Mouse (Mus musculus): ENCODE data around the gene Usp3. TPM values are rescaled to one million over a fixed set of nuclear protein-coding genes. Genes with fewer than 3 reads are reported as not detected.
A peak's percentile ranks its signal among the peaks of the same experiment; 100 is the strongest.

Usp3 gene
- polyA plus RNA-seq, 1 experiment from 2014 or later, result 106 TPM

DNA sequence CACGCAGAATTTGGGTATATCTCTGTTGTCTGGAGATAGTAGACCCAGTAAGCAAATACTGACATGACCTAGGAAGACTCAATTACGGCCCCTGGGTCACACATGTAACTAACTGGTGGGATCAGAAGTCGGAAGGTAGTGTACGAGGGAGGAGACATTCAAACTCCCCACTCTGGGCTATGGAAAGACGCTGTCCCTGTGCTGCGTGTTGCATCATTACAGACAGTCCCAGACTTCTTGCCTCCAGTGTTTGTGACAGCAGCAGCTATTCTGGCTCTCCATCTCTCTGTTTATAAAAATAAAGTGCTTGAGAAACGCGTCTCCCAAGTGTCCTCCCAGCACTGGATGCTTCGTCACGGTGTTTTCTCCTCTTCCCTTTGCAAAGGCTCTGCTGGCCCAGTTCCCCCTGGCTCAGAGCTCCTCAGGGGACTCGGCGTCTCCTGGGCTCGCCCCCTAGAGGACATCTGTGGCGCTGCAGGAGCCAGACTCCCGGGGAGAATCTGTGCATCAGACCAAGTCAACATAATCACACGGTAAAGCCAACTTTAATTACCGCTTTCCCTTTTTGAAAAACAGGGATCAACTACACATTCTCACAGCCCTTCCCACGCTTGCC is 18.6 kb upstream of the Usp3 start:
- Histone ChIP-seq H3K36me3 (replicated peaks; ENCODE audit: control insufficient read depth, insufficient read depth, low read depth, low read length) (no peaks in the 10 kb centered on the region), H3K9ac (replicated peaks; ENCODE audit: low read length) (no peak overlapping the region), H3K9me3 (replicated peaks; ENCODE audit: control insufficient read depth, low read length) (no peaks in the 10 kb centered on the region), H3K27me3 (ENCODE audit: control insufficient read depth, insufficient read depth, low read length) (no peaks in the 10 kb centered on the region), H3K4me1 (ENCODE audit: control insufficient read depth, insufficient read depth, low read length) (no peaks in the 10 kb centered on the region), H3K27ac (replicated peaks; ENCODE audit: low read depth, low read length) (no peak overlapping the region), H3K4me3 (ENCODE audit: low read depth, low read length) (no peak overlapping the region), H3K4me2 (ENCODE audit: low read depth, low read length) (no peak overlapping the region)
- 17% methylated on average over 18 of the region's 18 CpGs for WGBS
- ATAC-seq (replicated peaks; ENCODE audit: insufficient number of reproducible peaks, low FRiP score, low TSS enrichment, low read depth), result peak; percentile 62; the same call in 1 of the 2 replicates
- peak; percentile 91 for DNase-seq (ENCODE audit: low spot score)

GRCm38 (mm10) chr9:66608817-66609345 is 15.9 kb upstream of the Usp3 start:
- 80% methylated on average over 5 of the region's 5 CpGs for WGBS
- Histone ChIP-seq H3K27me3 (ENCODE audit: control insufficient read depth, insufficient read depth, low read length) (no peaks in the 10 kb centered on the region), H3K4me1 (ENCODE audit: control insufficient read depth, insufficient read depth, low read length) (peaks cover 2% of the 10 kb centered on the region; the same call in 1 of the 2 replicates), H3K36me3 (replicated peaks; ENCODE audit: control insufficient read depth, insufficient read depth, low read depth, low read length) (no peaks in the 10 kb centered on the region), H3K27ac (replicated peaks; ENCODE audit: low read depth, low read length) (no peak overlapping the region), H3K9ac (replicated peaks; ENCODE audit: low read length) (no peak overlapping the region), H3K4me2 (ENCODE audit: low read depth, low read length) (no peak overlapping the region), H3K4me3 (ENCODE audit: low read depth, low read length) (no peak overlapping the region), H3K9me3 (replicated peaks; ENCODE audit: control insufficient read depth, low read length) (no peaks in the 10 kb centered on the region)
- no peak for DNase-seq (ENCODE audit: low spot score)
- ATAC-seq (replicated peaks; ENCODE audit: insufficient number of reproducible peaks, low FRiP score, low TSS enrichment, low read depth), result no peak

DNA sequence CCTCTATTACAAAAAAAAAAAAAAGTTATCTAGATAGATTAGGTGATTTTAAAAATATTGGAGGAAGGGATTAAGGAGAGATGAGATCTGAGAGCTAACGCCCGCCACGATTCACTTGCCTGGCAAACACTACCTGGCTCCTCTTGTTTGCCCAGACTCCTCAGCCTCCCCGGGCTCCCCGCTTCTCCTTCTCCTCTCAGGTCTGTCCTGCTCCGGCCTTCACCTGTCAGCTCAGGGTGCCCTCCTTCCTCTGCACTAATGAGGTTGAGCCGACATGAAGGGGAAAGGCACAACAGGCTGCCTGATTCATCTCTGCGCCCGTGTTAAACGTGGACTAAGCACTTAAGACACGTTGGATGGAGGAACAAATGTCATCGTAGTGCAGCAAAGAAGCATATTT is 13.9 kb upstream of the Usp3 start:
- WGBS, result 69% methylated on average over 12 of the region's 12 CpGs
- Histone ChIP-seq H3K4me3 (ENCODE audit: low read depth, low read length) (no peak overlapping the region), H3K27me3 (ENCODE audit: control insufficient read depth, insufficient read depth, low read length) (no peaks in the 10 kb centered on the region), H3K9ac (replicated peaks; ENCODE audit: low read length) (no peak overlapping the region), H3K36me3 (replicated peaks; ENCODE audit: control insufficient read depth, insufficient read depth, low read depth, low read length) (no peaks in the 10 kb centered on the region), H3K4me1 (ENCODE audit: control insufficient read depth, insufficient read depth, low read length) (peaks cover 2% of the 10 kb centered on the region; the same call in 1 of the 2 replicates), H3K4me2 (ENCODE audit: low read depth, low read length) (no peak overlapping the region), H3K27ac (replicated peaks; ENCODE audit: low read depth, low read length) (no peak overlapping the region), H3K9me3 (replicated peaks; ENCODE audit: control insufficient read depth, low read length) (no peaks in the 10 kb centered on the region)
- DNase-seq (ENCODE audit: low spot score) (no peak), ATAC-seq (replicated peaks; ENCODE audit: insufficient number of reproducible peaks, low FRiP score, low TSS enrichment, low read depth) (no peak)

DNA sequence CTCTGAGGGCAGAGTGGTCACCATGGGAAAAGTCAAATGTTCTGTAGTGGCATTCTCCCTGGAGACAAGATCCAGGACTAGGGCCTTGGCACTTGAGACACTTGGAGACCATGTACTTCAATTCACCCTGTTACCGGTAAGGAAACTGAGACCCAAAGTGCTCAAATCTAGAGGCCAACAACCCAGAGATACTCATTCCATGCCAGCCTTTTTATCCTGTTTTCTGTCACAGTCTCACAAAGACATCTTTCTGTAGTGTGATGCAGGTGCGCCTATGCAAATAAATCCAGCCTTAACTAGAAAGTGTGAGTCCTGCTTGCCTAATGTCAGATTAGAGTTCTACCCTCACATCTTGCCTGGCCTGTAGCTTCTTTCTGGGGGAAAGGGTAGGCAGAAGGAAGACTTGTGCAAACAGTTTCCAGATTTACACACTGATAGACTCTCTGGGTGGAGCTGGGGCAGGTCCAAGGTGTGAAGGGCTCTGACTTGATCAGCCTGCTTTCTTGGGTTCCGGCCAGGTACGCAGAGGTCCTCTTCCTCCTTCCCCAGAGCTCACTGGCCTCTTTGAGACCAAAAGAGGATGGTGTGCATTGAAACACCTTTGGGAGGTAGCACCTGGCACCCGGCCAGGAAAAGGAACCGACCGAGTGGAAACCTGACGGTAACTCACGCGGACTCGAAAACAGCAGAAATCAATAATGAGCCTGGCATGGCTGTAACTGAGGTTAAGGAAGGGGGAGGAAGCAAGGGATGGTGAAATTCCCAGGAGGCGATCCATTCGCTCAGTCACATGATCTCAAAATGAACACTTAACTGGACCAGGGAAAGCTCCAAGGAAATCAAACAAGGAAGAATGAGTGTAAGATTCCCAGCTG is 13.2 kb upstream of the Usp3 start:
- H3K4me2 ChIP-seq (ENCODE audit: low read depth, low read length), result no peak overlapping the region
- H3K4me3 ChIP-seq (ENCODE audit: low read depth, low read length), result no peak overlapping the region
- no peaks in the 10 kb centered on the region for H3K27me3 ChIP-seq (ENCODE audit: control insufficient read depth, insufficient read depth, low read length)
- H3K9ac ChIP-seq (replicated peaks; ENCODE audit: low read length), result no peak overlapping the region
- peaks cover 2% of the 10 kb centered on the region; the same call in 1 of the 2 replicates for H3K4me1 ChIP-seq (ENCODE audit: control insufficient read depth, insufficient read depth, low read length)
- ATAC-seq (replicated peaks; ENCODE audit: insufficient number of reproducible peaks, low FRiP score, low TSS enrichment, low read depth) (no peak), DNase-seq (ENCODE audit: low spot score) (no peak)
- WGBS, result 76% methylated on average over 13 of the region's 13 CpGs
- no peak overlapping the region for H3K27ac ChIP-seq (replicated peaks; ENCODE audit: low read depth, low read length)
- H3K36me3 ChIP-seq (replicated peaks; ENCODE audit: control insufficient read depth, insufficient read depth, low read depth, low read length), result no peaks in the 10 kb centered on the region
- H3K9me3 ChIP-seq (replicated peaks; ENCODE audit: control insufficient read depth, low read length), result no peaks in the 10 kb centered on the region

- no peaks in the 10 kb centered on the region for H3K9me3 ChIP-seq (replicated peaks; ENCODE audit: control insufficient read depth, low read length)
- ATAC-seq (replicated peaks; ENCODE audit: insufficient number of reproducible peaks, low FRiP score, low TSS enrichment, low read depth), result no peak
- WGBS, result 83% methylated on average over 8 of the region's 8 CpGs
- H3K4me2 ChIP-seq (ENCODE audit: low read depth, low read length), result no peak overlapping the region
- peaks cover 2% of the 10 kb centered on the region; the same call in 1 of the 2 replicates for H3K4me1 ChIP-seq (ENCODE audit: control insufficient read depth, insufficient read depth, low read length)
- H3K27ac ChIP-seq (replicated peaks; ENCODE audit: low read depth, low read length), result no peak overlapping the region
- no peak for DNase-seq (ENCODE audit: low spot score)
- no peak overlapping the region for H3K4me3 ChIP-seq (ENCODE audit: low read depth, low read length)
- H3K27me3 ChIP-seq (ENCODE audit: control insufficient read depth, insufficient read depth, low read length), result no peaks in the 10 kb centered on the region
- no peaks in the 10 kb centered on the region for H3K36me3 ChIP-seq (replicated peaks; ENCODE audit: control insufficient read depth, insufficient read depth, low read depth, low read length)
- H3K9ac ChIP-seq (replicated peaks; ENCODE audit: low read length), result no peak overlapping the region
Measured at GRCm38 (mm10) chr9:66604349-66605206, 11.6 kb upstream of the Usp3 start.

- no peak for DNase-seq (ENCODE audit: low spot score)
- no peak overlapping the region for H3K9ac ChIP-seq (replicated peaks; ENCODE audit: low read length)
Measured at GRCm38 (mm10) chr9:66603907-66604306, 11.0 kb upstream of the Usp3 start.

GRCm38 (mm10) chr9:66601006-66601405 is 8.1 kb upstream of the Usp3 start:
- no peak overlapping the region for H3K9ac ChIP-seq (replicated peaks; ENCODE audit: low read length)
- no peaks in the 10 kb centered on the region for H3K27me3 ChIP-seq (ENCODE audit: control insufficient read depth, insufficient read depth, low read length)
- H3K4me3 ChIP-seq (ENCODE audit: low read depth, low read length), result no peak overlapping the region
- H3K4me1 ChIP-seq (ENCODE audit: control insufficient read depth, insufficient read depth, low read length), result no peaks in the 10 kb centered on the region
- H3K36me3 ChIP-seq (replicated peaks; ENCODE audit: control insufficient read depth, insufficient read depth, low read depth, low read length), result no peaks in the 10 kb centered on the region
- 61% methylated on average over 2 of the region's 2 CpGs for WGBS
- H3K27ac ChIP-seq (replicated peaks; ENCODE audit: low read depth, low read length), result no peak overlapping the region
- ATAC-seq (replicated peaks; ENCODE audit: insufficient number of reproducible peaks, low FRiP score, low TSS enrichment, low read depth), result no peak
- no peak for DNase-seq (ENCODE audit: low spot score)
- no peaks in the 10 kb centered on the region for H3K9me3 ChIP-seq (replicated peaks; ENCODE audit: control insufficient read depth, low read length)
- no peak overlapping the region for H3K4me2 ChIP-seq (ENCODE audit: low read depth, low read length)

More at GRCm38 (mm10) chr9:66603907-66604306, 11.0 kb upstream of the Usp3 start:
- ATAC-seq (replicated peaks; ENCODE audit: insufficient number of reproducible peaks, low FRiP score, low TSS enrichment, low read depth), result no peak
- Histone ChIP-seq H3K4me2 (ENCODE audit: low read depth, low read length) (no peak overlapping the region), H3K4me3 (ENCODE audit: low read depth, low read length) (no peak overlapping the region), H3K36me3 (replicated peaks; ENCODE audit: control insufficient read depth, insufficient read depth, low read depth, low read length) (no peaks in the 10 kb centered on the region), H3K27me3 (ENCODE audit: control insufficient read depth, insufficient read depth, low read length) (no peaks in the 10 kb centered on the region), H3K4me1 (ENCODE audit: control insufficient read depth, insufficient read depth, low read length) (peaks cover 2% of the 10 kb centered on the region; the same call in 1 of the 2 replicates), H3K9me3 (replicated peaks; ENCODE audit: control insufficient read depth, low read length) (no peaks in the 10 kb centered on the region), H3K27ac (replicated peaks; ENCODE audit: low read depth, low read length) (no peak overlapping the region)
- 84% methylated on average over 1 of the region's 1 CpGs for WGBS

Data from embryonic facial prominence, embryonic 11.5 days (tissue).